Mouse (Mus musculus) lung, postnatal 0 days (tissue): ENCODE measurements at regions not wholly inside any gene's neighbourhood (a gene's known extent, or its start where the extent isn't known, plus 50 kb on each side); places are given as distances from the start of the nearest gene placed in this dataset.

Experiments
- ATAC-seq: fragments of 200-750 bp; cut with Nextera tagmentation; 2 replicates; pipeline ENCODE4 v1.8.0; 2017; ENCODE audit warnings: moderate library complexity
- DNase-seq: peaks from one replicate; pipeline ENCODE4 v3.0.0-alpha.2; 2016; ENCODE audit warnings: low spot score
- H3K27ac ChIP-seq: fragments of 300-500 bp; sonication (generic); 2 replicates; pipeline ENCODE4 v1.5.1; 2014; ENCODE audit warnings: antibody characterized with exemption, mild to moderate bottlenecking, low read length, mixed read lengths
- H3K27me3 ChIP-seq: fragments of 300-500 bp; sonication (generic); replicated peaks from 2 replicates; pipeline ENCODE4 v1.6.1; 2014; ENCODE audit warnings: low read length, mixed read lengths; ENCODE audit not compliant: insufficient read depth
- H3K36me3 ChIP-seq: fragments of 300-500 bp; sonication (generic); 2 replicates; pipeline ENCODE4 v1.6.1; 2014; ENCODE audit warnings: low read length, mixed read lengths; ENCODE audit not compliant: insufficient read depth
- H3K4me1 ChIP-seq: fragments of 300-500 bp; sonication (generic); 2 replicates; pipeline ENCODE4 v1.6.1; 2014; ENCODE audit warnings: antibody characterized with exemption, low read depth, low read length, mixed read lengths; ENCODE audit not compliant: insufficient read depth
- H3K4me2 ChIP-seq: fragments of 300-500 bp; sonication (generic); replicated peaks from 2 replicates; pipeline ENCODE4 v1.6.1; 2014; ENCODE audit warnings: low read depth, mild to moderate bottlenecking, low read length, moderate library complexity, mixed read lengths
- H3K4me3 ChIP-seq: fragments of 300-500 bp; sonication (generic); 2 replicates; pipeline ENCODE4 v1.5.1; 2014; ENCODE audit warnings: low read depth, low read length
- H3K9ac ChIP-seq: fragments of 300-500 bp; sonication (generic); replicated peaks from 2 replicates; pipeline ENCODE4 v1.6.1; 2014; ENCODE audit warnings: low read depth, mild to moderate bottlenecking
- H3K9me3 ChIP-seq: fragments of 300-500 bp; sonication (generic); 2 replicates; pipeline ENCODE4 v1.6.1; 2016; ENCODE audit warnings: low read length, mixed read lengths
- CTCF ChIP-seq: IDR thresholded peaks from 2 replicates; pipeline ENCODE4 v1.5.1; 2016; ENCODE audit warnings: antibody characterized with exemption, mild to moderate bottlenecking
- EP300 ChIP-seq: IDR thresholded peaks from 2 replicates; pipeline ENCODE4 v1.6.1; 2016; ENCODE audit warnings: antibody characterized with exemption, mild to moderate bottlenecking, control low read depth
- WGBS: fragments of 180-500 bp; shearing (Covaris S2); extraction: QIAGEN DNeasy Blood & Tissue Kit; methylation state at CpG from one replicate; pipeline ENCODE4 v1.1.7; 2014; 5-methylcytosine and 5-hydroxymethylcytosine counted together

DNA sequence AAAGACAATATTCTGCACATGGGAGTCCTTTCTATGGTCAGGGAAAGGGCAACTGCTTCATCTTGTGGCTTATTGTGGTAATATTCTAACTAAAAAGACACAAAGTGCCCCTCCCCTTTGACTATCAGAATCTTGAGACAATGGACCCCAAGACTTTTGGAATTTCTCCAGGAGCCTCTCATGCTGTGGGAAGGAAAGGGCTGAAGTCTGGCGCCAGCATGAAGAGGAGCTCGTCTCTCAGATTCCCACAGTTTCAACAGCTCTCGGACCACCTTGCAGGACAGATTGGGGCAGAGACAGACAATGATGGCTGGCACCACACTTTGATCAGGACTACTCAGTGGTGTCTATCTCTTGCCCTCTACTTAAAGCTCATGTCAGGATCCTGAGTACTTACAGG is 311.8 kb downstream of the Tbc1d1 start:
- no peak overlapping the region for H3K4me3 ChIP-seq
- H3K4me2 ChIP-seq, result no peak overlapping the region
- H3K36me3 ChIP-seq, result no peaks in the 10 kb centered on the region
- no peaks in the 10 kb centered on the region for H3K9me3 ChIP-seq
- H3K4me1 ChIP-seq, result peaks cover 3% of the 10 kb centered on the region; the same call in 1 of the 2 replicates
- H3K27ac ChIP-seq, result no peak overlapping the region
- ATAC-seq (no peak), DNase-seq (peak; percentile 7)
- no peak for TF ChIP-seq CTCF
- no peak overlapping the region for H3K9ac ChIP-seq
- WGBS, result 69% methylated on average over 3 of the region's 3 CpGs
- no peaks in the 10 kb centered on the region for H3K27me3 ChIP-seq

DNA sequence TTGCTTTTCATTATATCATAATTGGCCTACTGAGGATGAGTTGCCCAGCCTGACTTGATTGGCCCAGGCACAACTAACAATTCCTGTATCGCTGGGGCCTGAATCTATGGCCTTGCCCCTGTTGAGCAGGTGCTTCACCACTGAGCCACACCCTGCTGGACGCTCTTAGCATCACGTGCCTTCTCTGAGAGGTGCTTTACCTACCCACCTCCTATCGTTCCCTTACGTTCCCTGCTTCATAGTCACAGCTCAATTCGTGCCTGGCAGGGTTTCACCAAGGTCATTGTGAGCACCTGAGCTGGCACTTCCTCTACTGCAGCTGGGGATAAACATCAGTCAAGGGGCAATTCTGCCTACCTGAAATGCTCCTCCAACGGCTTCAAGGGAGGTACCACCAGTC is 312.2 kb downstream of the Tbc1d1 start:
- Histone ChIP-seq H3K4me2 (no peak overlapping the region), H3K9me3 (no peaks in the 10 kb centered on the region), H3K4me1 (peaks cover 3% of the 10 kb centered on the region; the same call in 1 of the 2 replicates), H3K27ac (no peak overlapping the region), H3K9ac (no peak overlapping the region), H3K36me3 (no peaks in the 10 kb centered on the region), H3K4me3 (no peak overlapping the region), H3K27me3 (no peaks in the 10 kb centered on the region)
- DNase-seq (peak; percentile 51), ATAC-seq (peak; percentile 77)
- TF ChIP-seq EP300 (no peak), CTCF (no peak)
- 60% methylated on average over 7 of the region's 7 CpGs for WGBS

DNA sequence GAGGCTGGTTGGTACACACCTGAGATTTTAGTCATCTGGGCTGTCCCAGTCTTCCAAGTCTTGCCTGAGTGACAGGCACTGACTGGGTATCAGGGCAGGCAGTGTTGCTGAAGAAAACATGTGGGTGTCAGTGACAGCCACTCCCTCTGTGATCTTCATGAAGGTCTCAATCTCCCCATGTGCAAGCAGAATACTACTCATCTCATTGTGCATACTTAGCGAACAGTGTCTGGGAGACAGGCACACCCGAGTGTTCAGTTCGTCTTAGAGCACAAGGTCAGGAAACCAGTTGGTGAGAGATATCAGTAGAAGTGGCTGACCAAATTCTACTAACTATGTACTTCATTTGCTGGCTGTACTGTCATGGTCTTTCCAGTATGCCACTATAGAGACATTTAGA is 315.9 kb downstream of the Tbc1d1 start:
- Histone ChIP-seq H3K27me3 (no peaks in the 10 kb centered on the region), H3K9me3 (no peaks in the 10 kb centered on the region), H3K9ac (no peak overlapping the region), H3K4me2 (no peak overlapping the region), H3K4me1 (peaks cover 3% of the 10 kb centered on the region; the same call in 1 of the 2 replicates), H3K4me3 (no peak overlapping the region), H3K27ac (no peak overlapping the region), H3K36me3 (no peaks in the 10 kb centered on the region)
- no peak for ATAC-seq
- WGBS, result 70% methylated on average over 3 of the region's 3 CpGs
- DNase-seq, result no peak
- TF ChIP-seq EP300 (no peak), CTCF (no peak)

DNA sequence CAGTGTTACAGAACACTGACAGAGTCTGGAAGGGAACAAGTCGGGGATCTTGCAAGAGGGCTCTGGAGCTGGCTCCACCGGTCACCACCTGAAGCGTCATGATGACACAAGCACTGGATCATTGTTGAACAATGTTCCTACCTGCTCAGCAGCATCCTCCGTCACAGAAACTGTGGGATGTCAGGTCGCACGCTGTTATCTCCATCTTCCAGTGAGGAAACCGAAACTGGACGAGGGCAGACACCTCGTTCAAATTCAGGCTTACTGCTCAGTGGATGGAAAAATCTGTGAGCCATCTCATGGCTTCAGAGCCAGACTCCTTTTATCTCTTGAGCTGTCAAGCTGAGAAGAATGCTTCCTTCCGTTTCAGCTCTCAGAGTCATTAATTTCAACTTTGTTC is 316.3 kb downstream of the Tbc1d1 start:
- Histone ChIP-seq H3K9me3 (no peaks in the 10 kb centered on the region), H3K4me1 (peaks cover 3% of the 10 kb centered on the region; the same call in 1 of the 2 replicates), H3K27me3 (no peaks in the 10 kb centered on the region), H3K27ac (no peak overlapping the region), H3K4me3 (no peak overlapping the region), H3K9ac (no peak overlapping the region), H3K36me3 (no peaks in the 10 kb centered on the region), H3K4me2 (no peak overlapping the region)
- TF ChIP-seq EP300 (no peak), CTCF (no peak)
- ATAC-seq (no peak), DNase-seq (no peak)
- 49% methylated on average over 10 of the region's 10 CpGs for WGBS

DNA sequence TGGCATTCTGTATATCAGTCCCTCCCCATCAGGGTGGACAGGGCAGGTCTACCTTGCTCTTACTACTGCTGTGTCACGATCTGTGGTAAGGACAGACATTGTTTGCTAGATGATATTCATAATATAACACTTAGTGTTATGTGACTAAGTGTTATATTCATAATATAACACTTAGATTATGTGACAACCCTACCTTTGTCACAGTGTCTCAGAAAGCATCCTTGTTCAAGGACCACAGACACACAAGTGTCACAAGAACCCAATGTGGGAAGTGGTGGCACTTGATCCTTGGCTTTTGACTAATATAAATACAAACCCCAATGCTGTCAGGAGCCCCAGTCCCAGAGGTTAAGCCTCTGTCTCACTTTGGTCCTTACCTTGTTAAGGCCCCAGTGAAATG is 318.8 kb downstream of the Tbc1d1 start:
- Histone ChIP-seq H3K36me3 (no peaks in the 10 kb centered on the region), H3K27me3 (no peaks in the 10 kb centered on the region), H3K4me3 (no peak overlapping the region), H3K4me1 (no peaks in the 10 kb centered on the region; the same call in 1 of the 2 replicates), H3K4me2 (no peak overlapping the region), H3K9me3 (no peaks in the 10 kb centered on the region), H3K27ac (no peak overlapping the region), H3K9ac (no peak overlapping the region)
- 83% methylated on average over 1 of the region's 1 CpGs for WGBS
- TF ChIP-seq EP300 (no peak), CTCF (no peak)
- ATAC-seq, result no peak
- no peak for DNase-seq

DNA sequence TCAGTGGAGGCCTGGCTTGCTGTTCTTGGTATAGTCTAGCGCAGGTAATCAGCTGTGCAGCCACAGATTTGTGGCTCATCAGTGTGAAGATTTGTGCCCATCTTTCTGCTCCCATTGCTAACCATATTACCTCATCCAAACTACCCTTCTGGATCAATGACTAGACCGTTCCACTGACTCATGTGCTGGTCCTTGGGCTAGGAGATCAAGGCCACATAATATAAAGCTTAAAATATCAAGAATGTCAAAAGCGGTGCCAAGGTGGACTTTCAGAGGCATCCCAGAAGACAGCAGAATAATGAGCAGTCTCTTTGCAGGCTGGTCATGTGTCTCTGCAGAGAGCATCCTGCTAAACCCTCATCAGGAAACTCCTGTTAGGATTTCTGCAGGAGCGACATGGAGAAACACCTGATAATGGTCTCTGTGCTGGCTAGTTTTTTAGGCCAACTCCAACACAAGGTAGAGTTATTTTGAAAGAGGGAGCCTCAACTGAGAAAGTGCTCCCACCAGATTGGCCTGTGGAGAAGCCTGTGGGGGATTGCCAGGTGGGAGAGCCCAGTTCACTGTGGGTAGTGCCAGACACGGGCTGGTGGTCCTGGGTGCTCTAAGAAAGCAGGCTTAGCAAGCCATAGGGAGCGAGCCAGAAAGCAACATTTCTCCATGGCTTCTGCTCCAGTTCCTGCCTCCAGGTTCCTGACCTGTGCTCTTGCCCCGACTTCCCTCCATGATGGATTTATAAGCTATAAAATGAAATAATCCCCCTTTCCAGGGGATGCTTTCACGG is 319.8 kb downstream of the Tbc1d1 start:
- Histone ChIP-seq H3K9me3 (no peaks in the 10 kb centered on the region), H3K4me2 (no peak overlapping the region), H3K27ac (no peak overlapping the region), H3K36me3 (no peaks in the 10 kb centered on the region), H3K4me3 (no peak overlapping the region), H3K9ac (no peak overlapping the region), H3K27me3 (no peaks in the 10 kb centered on the region), H3K4me1 (no peaks in the 10 kb centered on the region; the same call in 1 of the 2 replicates)
- DNase-seq (no peak), ATAC-seq (no peak)
- TF ChIP-seq EP300, result no peak
- no peak for TF ChIP-seq CTCF
- WGBS, result 80% methylated on average over 8 of the region's 8 CpGs
